Mouse (Mus musculus): Measurements from ENCODE around the gene Wdr11. TPM values are rescaled to one million over a fixed set of nuclear protein-coding genes. Genes with fewer than 3 reads are reported as not detected.

The Wdr11 gene
- 30.1 and 30.4 TPM in 2 replicates for polyA plus RNA-seq (2014; fragmentation: Nextera tagmentation; extraction: Ambion mirVana)

GRCm38 (mm10) chr7:129591371-129592131, at the start of gene Wdr11:
Gene Wdr11, plus strand, starts transcription at chr7:129591863.
- Histone ChIP-seq H3K27ac (ENCODE audit: low read depth, low read length) (peak within 1 kb of the TSS; percentile 88), H3K27me3 (replicated peaks; ENCODE audit: control insufficient read depth, insufficient read depth, low read length) (no peaks in the 10 kb centered on the region), H3K4me2 (peak within 1 kb of the TSS; percentile 77), H3K4me1 (replicated peaks; ENCODE audit: control insufficient read depth, insufficient read depth, low read length) (peaks cover 2% of the 10 kb centered on the region; the same call in 1 of the 2 replicates), H3K36me3 (ENCODE audit: control insufficient read depth, insufficient read depth, low read length) (no peaks in the 10 kb centered on the region), H3K9ac (ENCODE audit: low read depth, low read length) (peak within 1 kb of the TSS; percentile 79), H3K4me3 (ENCODE audit: low read depth, low read length) (peak within 1 kb of the TSS; percentile 70), H3K9me3 (ENCODE audit: control insufficient read depth, low read length) (no peaks in the 10 kb centered on the region)
- ATAC-seq (replicated peaks; ENCODE audit: low FRiP score) (peak; percentile 86), DNase-seq (ENCODE audit: low spot score) (peak; percentile 76)
- WGBS, result 4% methylated on average over 37 of the region's 37 CpGs

- ATAC-seq (replicated peaks; ENCODE audit: low FRiP score), result no peak
- Histone ChIP-seq H3K27ac (ENCODE audit: low read depth, low read length) (no peak overlapping the region), H3K4me2 (no peak overlapping the region), H3K36me3 (ENCODE audit: control insufficient read depth, insufficient read depth, low read length) (no peaks in the 10 kb centered on the region), H3K4me3 (ENCODE audit: low read depth, low read length) (no peak overlapping the region), H3K9ac (ENCODE audit: low read depth, low read length) (no peak overlapping the region), H3K4me1 (replicated peaks; ENCODE audit: control insufficient read depth, insufficient read depth, low read length) (no peaks in the 10 kb centered on the region), H3K27me3 (replicated peaks; ENCODE audit: control insufficient read depth, insufficient read depth, low read length) (no peaks in the 10 kb centered on the region), H3K9me3 (ENCODE audit: control insufficient read depth, low read length) (no peaks in the 10 kb centered on the region)
- DNase-seq (ENCODE audit: low spot score), result no peak
- 61% methylated on average over 1 of the region's 1 CpGs for WGBS
These were observed 24.1 kb upstream of the Wdr11 start for GRCm38 (mm10) chr7:129567541-129567940.

DNA sequence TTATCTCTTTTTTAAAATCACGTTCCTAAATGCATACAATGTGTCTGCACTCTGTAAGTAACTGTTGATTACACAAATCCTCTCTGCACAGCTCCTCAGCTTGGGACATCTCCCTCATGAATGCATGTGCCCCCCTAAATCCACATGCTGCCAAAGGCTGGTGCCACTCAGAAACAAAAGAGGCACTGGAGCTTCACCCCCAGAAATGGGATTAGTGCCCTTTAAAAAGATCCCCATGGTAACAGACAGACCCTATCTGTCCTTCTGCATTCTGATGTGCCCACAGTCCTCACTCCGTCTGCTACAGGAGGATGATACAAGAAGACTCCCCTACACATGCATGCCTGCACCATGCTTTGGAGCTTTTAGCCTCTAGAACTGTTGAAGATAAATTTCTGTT, 23.3 kb upstream of the Wdr11 start:
- no peak for DNase-seq (ENCODE audit: low spot score)
- Histone ChIP-seq H3K9ac (ENCODE audit: low read depth, low read length) (no peak overlapping the region), H3K4me2 (no peak overlapping the region), H3K4me1 (replicated peaks; ENCODE audit: control insufficient read depth, insufficient read depth, low read length) (no peaks in the 10 kb centered on the region), H3K9me3 (ENCODE audit: control insufficient read depth, low read length) (no peaks in the 10 kb centered on the region), H3K27me3 (replicated peaks; ENCODE audit: control insufficient read depth, insufficient read depth, low read length) (no peaks in the 10 kb centered on the region), H3K4me3 (ENCODE audit: low read depth, low read length) (no peak overlapping the region), H3K36me3 (ENCODE audit: control insufficient read depth, insufficient read depth, low read length) (no peaks in the 10 kb centered on the region), H3K27ac (ENCODE audit: low read depth, low read length) (no peak overlapping the region)
- no peak for ATAC-seq (replicated peaks; ENCODE audit: low FRiP score)
- WGBS, result 61% methylated on average over 2 of the region's 2 CpGs

DNA sequence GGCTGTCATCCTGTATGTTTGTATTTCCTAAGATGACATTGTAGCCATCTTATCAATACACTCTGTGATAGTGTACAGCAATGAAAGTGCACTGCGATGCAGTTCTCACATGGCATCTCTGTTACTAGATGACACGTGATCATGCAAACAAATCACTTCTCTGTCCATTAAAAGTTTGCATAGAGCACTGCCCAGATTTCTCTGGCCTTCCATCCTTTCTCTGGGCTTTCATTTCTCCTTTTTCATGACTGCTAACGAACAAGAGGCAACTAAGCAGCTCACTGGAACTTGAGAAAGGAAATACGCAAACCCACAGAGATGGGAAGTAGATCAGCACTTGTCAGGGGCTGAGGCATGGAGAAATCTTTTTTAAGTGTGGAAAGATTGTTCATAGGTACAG, 17.2 kb upstream of the Wdr11 start:
- DNase-seq (ENCODE audit: low spot score) (no peak), ATAC-seq (replicated peaks; ENCODE audit: low FRiP score) (no peak)
- Histone ChIP-seq H3K9me3 (ENCODE audit: control insufficient read depth, low read length) (no peaks in the 10 kb centered on the region), H3K9ac (ENCODE audit: low read depth, low read length) (no peak overlapping the region), H3K27ac (ENCODE audit: low read depth, low read length) (no peak overlapping the region), H3K4me1 (replicated peaks; ENCODE audit: control insufficient read depth, insufficient read depth, low read length) (no peaks in the 10 kb centered on the region), H3K36me3 (ENCODE audit: control insufficient read depth, insufficient read depth, low read length) (no peaks in the 10 kb centered on the region), H3K4me2 (no peak overlapping the region), H3K4me3 (ENCODE audit: low read depth, low read length) (no peak overlapping the region), H3K27me3 (replicated peaks; ENCODE audit: control insufficient read depth, insufficient read depth, low read length) (no peaks in the 10 kb centered on the region)
- WGBS, result 53% methylated on average over 4 of the region's 4 CpGs

- no peaks in the 10 kb centered on the region for H3K36me3 ChIP-seq (ENCODE audit: control insufficient read depth, insufficient read depth, low read length)
- no peaks in the 10 kb centered on the region for H3K4me1 ChIP-seq (replicated peaks; ENCODE audit: control insufficient read depth, insufficient read depth, low read length)
- H3K9ac ChIP-seq (ENCODE audit: low read depth, low read length), result no peak overlapping the region
- no peak overlapping the region for H3K4me3 ChIP-seq (ENCODE audit: low read depth, low read length)
- H3K4me2 ChIP-seq, result no peak overlapping the region
- H3K27me3 ChIP-seq (replicated peaks; ENCODE audit: control insufficient read depth, insufficient read depth, low read length), result no peaks in the 10 kb centered on the region
- ATAC-seq (replicated peaks; ENCODE audit: low FRiP score), result no peak
- H3K9me3 ChIP-seq (ENCODE audit: control insufficient read depth, low read length), result no peaks in the 10 kb centered on the region
- H3K27ac ChIP-seq (ENCODE audit: low read depth, low read length), result no peak overlapping the region
- DNase-seq (ENCODE audit: low spot score), result no peak
- 24% methylated on average over 7 of the region's 7 CpGs for WGBS
These were observed 16.4 kb upstream of the Wdr11 start for GRCm38 (mm10) chr7:129575110-129575784.

- H3K36me3 ChIP-seq (ENCODE audit: control insufficient read depth, insufficient read depth, low read length), result no peaks in the 10 kb centered on the region
- H3K9ac ChIP-seq (ENCODE audit: low read depth, low read length), result peak overlapping the region; percentile 79
- under 1% methylated on average over 13 of the region's 13 CpGs for WGBS
- peak overlapping the region; percentile 77 for H3K4me2 ChIP-seq
- ATAC-seq (replicated peaks; ENCODE audit: low FRiP score) (peak; percentile 46), DNase-seq (ENCODE audit: low spot score) (no peak)
- peak overlapping the region; percentile 70 for H3K4me3 ChIP-seq (ENCODE audit: low read depth, low read length)
- H3K27ac ChIP-seq (ENCODE audit: low read depth, low read length), result peak overlapping the region; percentile 88
- H3K4me1 ChIP-seq (replicated peaks; ENCODE audit: control insufficient read depth, insufficient read depth, low read length), result peaks cover 2% of the 10 kb centered on the region; the same call in 1 of the 2 replicates
- H3K9me3 ChIP-seq (ENCODE audit: control insufficient read depth, low read length), result no peaks in the 10 kb centered on the region
- H3K27me3 ChIP-seq (replicated peaks; ENCODE audit: control insufficient read depth, insufficient read depth, low read length), result no peaks in the 10 kb centered on the region
These were observed 576 bp downstream of the Wdr11 start for GRCm38 (mm10) chr7:129592132-129592745.

DNA sequence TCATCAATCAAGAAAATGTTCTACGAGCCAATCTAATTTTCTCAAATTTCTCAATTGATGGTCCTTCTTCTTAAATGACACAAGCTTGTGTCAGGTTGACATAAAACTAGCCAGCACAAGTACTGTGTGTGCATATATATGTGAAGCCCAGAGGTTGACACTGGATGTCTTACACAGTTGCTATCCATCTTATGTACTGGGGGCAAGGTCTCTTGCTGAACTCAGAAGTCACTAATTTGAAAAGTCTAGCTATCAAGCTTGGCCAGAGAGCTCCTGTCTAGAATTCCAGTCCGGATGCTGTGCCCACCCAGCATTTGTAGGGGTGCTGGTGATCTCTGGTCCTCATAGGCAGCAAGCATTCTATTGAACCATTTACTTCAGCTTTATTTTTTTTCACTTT, 5.5 kb downstream of the Wdr11 start:
- H3K36me3 ChIP-seq (ENCODE audit: control insufficient read depth, insufficient read depth, low read length), result peaks cover 2% of the 10 kb centered on the region; the same call in 1 of the 2 replicates
- no peak overlapping the region for H3K9ac ChIP-seq (ENCODE audit: low read depth, low read length)
- H3K4me2 ChIP-seq, result no peak overlapping the region
- ATAC-seq (replicated peaks; ENCODE audit: low FRiP score) (no peak), DNase-seq (ENCODE audit: low spot score) (no peak)
- H3K9me3 ChIP-seq (ENCODE audit: control insufficient read depth, low read length), result no peaks in the 10 kb centered on the region
- no peak overlapping the region for H3K4me3 ChIP-seq (ENCODE audit: low read depth, low read length)
- no peaks in the 10 kb centered on the region for H3K27me3 ChIP-seq (replicated peaks; ENCODE audit: control insufficient read depth, insufficient read depth, low read length)
- H3K27ac ChIP-seq (ENCODE audit: low read depth, low read length), result no peak overlapping the region
- WGBS, result 89% methylated on average over 2 of the region's 2 CpGs
- peaks cover 2% of the 10 kb centered on the region; the same call in 1 of the 2 replicates for H3K4me1 ChIP-seq (replicated peaks; ENCODE audit: control insufficient read depth, insufficient read depth, low read length)

DNA sequence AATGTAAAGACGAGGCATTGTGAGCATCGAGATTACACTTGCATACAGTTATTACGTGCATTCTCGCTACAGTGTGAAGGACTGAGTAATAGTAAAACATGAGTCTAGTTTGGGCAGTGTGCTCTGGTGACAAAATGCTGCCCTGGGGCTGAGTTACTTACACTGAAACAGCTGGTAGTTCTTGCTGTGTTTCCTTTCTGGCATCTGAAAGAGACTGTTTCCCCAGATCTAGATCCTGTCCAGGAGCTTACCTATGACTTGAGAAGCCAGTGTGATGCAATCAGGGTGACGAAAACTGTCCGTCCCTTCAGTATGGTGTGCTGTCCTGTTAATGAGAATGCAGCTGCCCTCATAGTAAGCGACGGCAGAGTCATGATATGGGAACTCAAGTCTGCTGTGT, 14.6 kb downstream of the Wdr11 start:
- Histone ChIP-seq H3K9me3 (ENCODE audit: control insufficient read depth, low read length) (no peaks in the 10 kb centered on the region), H3K27ac (ENCODE audit: low read depth, low read length) (no peak overlapping the region), H3K4me1 (replicated peaks; ENCODE audit: control insufficient read depth, insufficient read depth, low read length) (no peaks in the 10 kb centered on the region), H3K4me3 (ENCODE audit: low read depth, low read length) (no peak overlapping the region), H3K4me2 (no peak overlapping the region), H3K36me3 (ENCODE audit: control insufficient read depth, insufficient read depth, low read length) (peaks cover 23% of the 10 kb centered on the region), H3K9ac (ENCODE audit: low read depth, low read length) (no peak overlapping the region), H3K27me3 (replicated peaks; ENCODE audit: control insufficient read depth, insufficient read depth, low read length) (no peaks in the 10 kb centered on the region)
- WGBS, result 89% methylated on average over 8 of the region's 8 CpGs
- DNase-seq (ENCODE audit: low spot score) (no peak), ATAC-seq (replicated peaks; ENCODE audit: low FRiP score) (no peak)

All from liver, embryonic 11.5 days (tissue).